Mouse (Mus musculus) lung, postnatal 36 days (tissue): ENCODE data around the gene Cadm1.

Source experiments
- DNase-seq: peaks from one replicate; pipeline ENCODE4 v3.0.0; 2022; ENCODE audit warnings: mixed read lengths

Cadm1 gene

GRCm38 (mm10) chr9:47745716-47746115, 215.7 kb downstream of the Cadm1 start:
- no peak for DNase-seq

- no peak for DNase-seq
Observed at GRCm38 (mm10) chr9:47749160-47749559, 219.2 kb downstream of the Cadm1 start.

- DNase-seq: no peak
Observed at GRCm38 (mm10) chr9:47752516-47752915, 222.5 kb downstream of the Cadm1 start.

GRCm38 (mm10) chr9:47753127-47753526, 223.2 kb downstream of the Cadm1 start:
- DNase-seq: no peak

GRCm38 (mm10) chr9:47755119-47755518, 225.1 kb downstream of the Cadm1 start:
- peak; percentile 28 for DNase-seq

- no peak for DNase-seq
Observed at GRCm38 (mm10) chr9:47757798-47758197, 227.8 kb downstream of the Cadm1 start.

GRCm38 (mm10) chr9:47758320-47758719, 228.3 kb downstream of the Cadm1 start:
- no peak for DNase-seq

- DNase-seq: no peak
Observed at GRCm38 (mm10) chr9:47759807-47760206, 229.8 kb downstream of the Cadm1 start.

GRCm38 (mm10) chr9:47761601-47762000, 231.6 kb downstream of the Cadm1 start:
- DNase-seq: no peak

GRCm38 (mm10) chr9:47762913-47763312, 232.9 kb downstream of the Cadm1 start:
- DNase-seq: no peak

- no peak for DNase-seq
Observed at GRCm38 (mm10) chr9:47764920-47765319, 234.9 kb downstream of the Cadm1 start.

- DNase-seq: no peak
Observed at GRCm38 (mm10) chr9:47765323-47765722, 235.3 kb downstream of the Cadm1 start.

- DNase-seq: peak; percentile 10
Observed at GRCm38 (mm10) chr9:47766342-47766741, 236.4 kb downstream of the Cadm1 start.

GRCm38 (mm10) chr9:47770836-47771235, 240.9 kb downstream of the Cadm1 start:
- no peak for DNase-seq

- DNase-seq: no peak
Observed at GRCm38 (mm10) chr9:47771953-47772352, 242.0 kb downstream of the Cadm1 start.

GRCm38 (mm10) chr9:47772750-47773149, 242.8 kb downstream of the Cadm1 start:
- no peak for DNase-seq

- DNase-seq: no peak
Observed at GRCm38 (mm10) chr9:47776941-47777919, 247.3 kb downstream of the Cadm1 start.

GRCm38 (mm10) chr9:47778438-47778837, 248.5 kb downstream of the Cadm1 start:
- DNase-seq: peak; percentile 39

GRCm38 (mm10) chr9:47779291-47779690, 249.3 kb downstream of the Cadm1 start:
- no peak for DNase-seq

GRCm38 (mm10) chr9:47786642-47787041, 256.7 kb downstream of the Cadm1 start:
- DNase-seq: no peak

GRCm38 (mm10) chr9:47798478-47798877, 268.5 kb downstream of the Cadm1 start:
- no peak for DNase-seq

- no peak for DNase-seq
Observed at GRCm38 (mm10) chr9:47801242-47801641, 271.3 kb downstream of the Cadm1 start.

- no peak for DNase-seq
Observed at GRCm38 (mm10) chr9:47802527-47802926, 272.6 kb downstream of the Cadm1 start.

GRCm38 (mm10) chr9:47803531-47804105, 273.6 kb downstream of the Cadm1 start:
- DNase-seq: no peak
